Mouse (Mus musculus): ENCODE data around the gene Msl3l2.

The Msl3l2 gene

GRCm38 (mm10) chr10:56106333-56106995 is at the start of gene Msl3l2:
Msl3l2 (plus strand) TSS chr10:56106917.
- peak; percentile 92 to 95 for DNase-seq

GRCm38 (mm10) chr10:56058979-56059422 is 47.7 kb upstream of the Msl3l2 start:
- no peak for DNase-seq

- DNase-seq: no peak
Observed at GRCm38 (mm10) chr10:56061238-56061830, 45.4 kb upstream of the Msl3l2 start.

GRCm38 (mm10) chr10:56062746-56063145 is 44.0 kb upstream of the Msl3l2 start:
- DNase-seq: no peak

GRCm38 (mm10) chr10:56089714-56090113 is 17.0 kb upstream of the Msl3l2 start:
- DNase-seq: no peak

- no peak for DNase-seq
Observed at GRCm38 (mm10) chr10:56094586-56094985, 12.1 kb upstream of the Msl3l2 start.

GRCm38 (mm10) chr10:56096757-56097156 is 10.0 kb upstream of the Msl3l2 start:
- no peak for DNase-seq

GRCm38 (mm10) chr10:56099126-56099525 is 7.6 kb upstream of the Msl3l2 start:
- DNase-seq: no peak

- peak; percentile 65 to 70 for DNase-seq
Observed at GRCm38 (mm10) chr10:56099641-56100310, 6.9 kb upstream of the Msl3l2 start.

- DNase-seq: no peak
Observed at GRCm38 (mm10) chr10:56106996-56107334, 248 bp downstream of the Msl3l2 start.

- DNase-seq: peak; percentile 57
Observed at GRCm38 (mm10) chr10:56114951-56115635, 8.4 kb downstream of the Msl3l2 start.

GRCm38 (mm10) chr10:56115636-56116180 is 9.0 kb downstream of the Msl3l2 start:
- DNase-seq: no peak

GRCm38 (mm10) chr10:56126972-56127371 is 20.3 kb downstream of the Msl3l2 start:
- DNase-seq: no peak

GRCm38 (mm10) chr10:56129642-56130041 is 22.9 kb downstream of the Msl3l2 start:
- DNase-seq: no peak

- DNase-seq: no peak
Observed at GRCm38 (mm10) chr10:56137191-56137590, 30.5 kb downstream of the Msl3l2 start.

GRCm38 (mm10) chr10:56148920-56149319 is 42.2 kb downstream of the Msl3l2 start:
- DNase-seq: no peak

GRCm38 (mm10) chr10:56156956-56157355 is 50.2 kb downstream of the Msl3l2 start:
- no peak for DNase-seq

- no peak for DNase-seq
Observed at GRCm38 (mm10) chr10:56158207-56158606, 51.5 kb downstream of the Msl3l2 start.

- DNase-seq: no peak
Observed at GRCm38 (mm10) chr10:56158748-56159147, 52.0 kb downstream of the Msl3l2 start.

GRCm38 (mm10) chr10:56164411-56164810 is 57.7 kb downstream of the Msl3l2 start:
- DNase-seq: no peak

GRCm38 (mm10) chr10:56165758-56166157 is 59.0 kb downstream of the Msl3l2 start:
- no peak for DNase-seq

All from lung, adult 18-20 months (tissue).